Mouse (Mus musculus) ES-CJ7 (cell line): ENCODE data around the gene Bag6.

Source experiments
- DNase-seq: peaks from one replicate; pipeline ENCODE4 v3.0.0; 2011; ENCODE audit warnings: low read depth, low spot score

The Bag6 gene

GRCm38 (mm10) chr17:35134801-35135590 is at the start of gene Bag6:
Bag6 (plus strand) TSS chr17:35135178.
- peak; percentile 96 for DNase-seq

- no peak for DNase-seq
Observed at GRCm38 (mm10) chr17:35085208-35085865, 49.6 kb upstream of the Bag6 start, which contains the start of gene Ly6g6f. Ly6g6f (minus strand) TSS chr17:35085610.

GRCm38 (mm10) chr17:35088151-35088550 is 46.8 kb upstream of the Bag6 start:
- peak; percentile 48 for DNase-seq

- DNase-seq, result peak; percentile 93
Observed at GRCm38 (mm10) chr17:35088825-35089644, 45.9 kb upstream of the Bag6 start, which contains the start of gene Abhd16a. Abhd16a (plus strand) TSS chr17:35089263.

GRCm38 (mm10) chr17:35090166-35090932 is 44.6 kb upstream of the Bag6 start:
- no peak for DNase-seq

GRCm38 (mm10) chr17:35092403-35093198 is 42.4 kb upstream of the Bag6 start:
- no peak for DNase-seq

- no peak for DNase-seq
Observed at GRCm38 (mm10) chr17:35094475-35095365, 40.3 kb upstream of the Bag6 start.

- DNase-seq, result no peak
Observed at GRCm38 (mm10) chr17:35096597-35096996, 38.4 kb upstream of the Bag6 start.

- DNase-seq, result no peak
Observed at GRCm38 (mm10) chr17:35097164-35097655, 37.8 kb upstream of the Bag6 start.

- no peak for DNase-seq
Observed at GRCm38 (mm10) chr17:35100196-35100765, 34.7 kb upstream of the Bag6 start.

GRCm38 (mm10) chr17:35101161-35101560 is 33.8 kb upstream of the Bag6 start:
- DNase-seq, result no peak

GRCm38 (mm10) chr17:35102299-35102698 is 32.7 kb upstream of the Bag6 start:
- DNase-seq, result no peak

- DNase-seq, result no peak
Observed at GRCm38 (mm10) chr17:35103221-35103690, 31.7 kb upstream of the Bag6 start.

GRCm38 (mm10) chr17:35104079-35104478 is 30.9 kb upstream of the Bag6 start:
- DNase-seq, result no peak

GRCm38 (mm10) chr17:35104754-35105153 is 30.2 kb upstream of the Bag6 start:
- DNase-seq, result no peak

- peak; percentile 54 for DNase-seq
Observed at GRCm38 (mm10) chr17:35105740-35106389, 29.1 kb upstream of the Bag6 start.

GRCm38 (mm10) chr17:35106522-35106921 is 28.5 kb upstream of the Bag6 start:
- DNase-seq, result no peak

GRCm38 (mm10) chr17:35108097-35108496 is 26.9 kb upstream of the Bag6 start, which contains the start of gene Ly6g5c:
Ly6g5c (plus strand) TSS chr17:35108279.
- no peak for DNase-seq
